Mouse (Mus musculus) cortical plate, adult 2 months (tissue): ENCODE data around the gene Ttpal.

Experiments
- CTCF ChIP-seq: fragments of 200-500 bp; IDR thresholded peaks from 2 replicates; pipeline ENCODE4 v1.5.1; 2011; ENCODE audit warnings: mild to moderate bottlenecking, control low read depth, low read length; ENCODE audit not compliant: insufficient read depth; ENCODE audit errors: extremely low read depth
- POLR2A ChIP-seq: fragments of 200-500 bp; IDR thresholded peaks from 2 replicates; pipeline ENCODE4 v1.6.1; 2011; ENCODE audit warnings: mild to moderate bottlenecking, low read length, control low read depth; ENCODE audit not compliant: insufficient read depth; ENCODE audit errors: extremely low read depth

GRCm38 (mm10) chr2:163640493-163640892 is 38.4 kb downstream of the Ttpal start:
- TF ChIP-seq CTCF (no peak), POLR2A (no peak)
